Mouse (Mus musculus): Measurements from ENCODE around the gene Pinlyp. TPM values are rescaled to one million over a fixed set of nuclear protein-coding genes. Genes with fewer than 3 reads are reported as not detected.
"Not testable (repeated sequence)": the region's sequence is repeated elsewhere in the genome, so short reads cannot be mapped to it uniquely, and the experiment has no call there.

Gene Pinlyp
- total RNA-seq, 1 experiment from 2014 or later: not detected

DNA sequence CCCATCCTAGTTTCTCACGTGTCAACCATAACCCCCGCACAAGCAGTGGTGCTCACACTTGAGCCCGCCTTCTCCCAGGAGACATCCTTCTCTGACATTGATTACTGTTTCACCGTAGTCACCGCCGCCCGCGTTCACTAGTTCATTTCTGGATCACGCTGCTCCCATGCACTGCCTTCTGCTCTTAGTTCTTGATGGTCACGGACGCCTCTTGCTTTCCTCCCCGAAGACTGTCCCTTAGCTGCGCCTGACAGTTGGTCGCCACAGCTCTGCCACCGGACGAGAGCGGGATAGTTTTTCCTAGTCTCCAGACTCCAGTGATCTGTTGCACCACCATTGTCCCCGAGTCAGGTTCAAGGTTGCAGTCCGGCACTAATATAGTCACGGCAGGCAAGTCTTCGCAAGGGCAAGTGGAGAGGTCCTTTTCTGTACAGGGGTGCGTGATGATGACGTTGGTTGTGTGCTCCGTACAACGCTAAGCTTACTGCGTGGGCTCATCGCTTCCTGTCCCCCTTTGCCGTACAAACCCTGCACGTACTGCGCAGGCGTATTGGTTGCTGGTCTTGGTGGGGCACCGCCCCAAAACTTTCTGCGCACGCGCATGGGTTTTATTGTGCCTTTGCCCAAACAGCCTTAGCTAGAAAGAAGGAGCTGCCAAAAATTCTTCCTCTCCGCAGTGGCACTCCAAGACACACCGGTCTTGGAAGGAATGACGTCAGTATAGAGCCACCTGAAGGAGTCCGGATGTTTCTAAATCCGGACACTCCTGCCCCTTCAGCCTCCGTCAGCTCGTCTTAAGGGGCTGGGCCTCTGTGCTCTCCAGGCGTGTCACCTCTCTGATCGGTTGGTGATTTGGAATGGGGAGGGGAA, 15.6 kb downstream of the Pinlyp start, which contains the start of gene Irgq:
Gene Irgq (plus strand): TSS at position 628 of the 870 bp plus-strand sequence.
- peak; percentile 92 for ATAC-seq (ENCODE audit: extremely low read depth, insufficient number of reproducible peaks, low FRiP score, poor library complexity, severe bottlenecking)

DNA sequence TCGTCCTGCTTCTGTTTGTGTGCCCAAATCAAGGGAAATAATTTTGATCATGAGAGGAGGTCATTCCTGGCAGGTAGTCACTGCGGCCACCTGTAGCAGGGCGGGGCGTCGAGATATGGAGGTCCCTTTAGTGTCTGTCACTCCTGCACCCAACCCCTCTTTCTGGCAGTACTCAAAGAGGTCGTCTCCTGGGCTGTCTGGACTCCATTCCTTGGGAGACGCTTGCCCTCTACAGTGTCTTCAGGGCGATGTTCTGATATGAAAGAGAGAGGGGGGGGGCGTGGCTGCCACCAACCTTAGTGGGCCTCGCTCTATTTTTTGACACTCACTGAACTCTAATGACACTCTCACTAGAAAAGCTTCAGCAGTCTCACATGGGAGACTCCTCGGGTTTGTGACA, 16.3 kb downstream of the Pinlyp start:
- ATAC-seq (ENCODE audit: extremely low read depth, insufficient number of reproducible peaks, low FRiP score, poor library complexity, severe bottlenecking): no peak

DNA sequence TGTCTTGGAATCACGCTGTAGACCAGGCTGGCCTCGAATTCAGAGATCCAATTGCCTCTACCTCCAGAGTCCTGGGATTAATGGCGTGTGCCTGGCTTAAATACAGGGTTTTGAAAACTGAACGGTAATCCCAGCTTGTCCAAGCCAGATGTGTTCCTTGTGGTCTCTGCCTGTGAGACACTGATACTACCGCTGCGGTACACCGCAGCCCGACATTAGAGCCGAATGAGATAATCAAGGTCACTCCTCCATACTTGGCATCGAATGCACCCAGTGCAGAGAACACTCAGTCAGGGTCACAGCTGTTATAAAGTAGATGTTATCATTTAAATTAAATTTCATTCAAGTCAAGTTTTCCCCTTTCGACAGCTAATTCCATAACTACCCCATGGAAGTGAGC, 17.1 kb downstream of the Pinlyp start:
- no peak for ATAC-seq (ENCODE audit: extremely low read depth, insufficient number of reproducible peaks, low FRiP score, poor library complexity, severe bottlenecking)

DNA sequence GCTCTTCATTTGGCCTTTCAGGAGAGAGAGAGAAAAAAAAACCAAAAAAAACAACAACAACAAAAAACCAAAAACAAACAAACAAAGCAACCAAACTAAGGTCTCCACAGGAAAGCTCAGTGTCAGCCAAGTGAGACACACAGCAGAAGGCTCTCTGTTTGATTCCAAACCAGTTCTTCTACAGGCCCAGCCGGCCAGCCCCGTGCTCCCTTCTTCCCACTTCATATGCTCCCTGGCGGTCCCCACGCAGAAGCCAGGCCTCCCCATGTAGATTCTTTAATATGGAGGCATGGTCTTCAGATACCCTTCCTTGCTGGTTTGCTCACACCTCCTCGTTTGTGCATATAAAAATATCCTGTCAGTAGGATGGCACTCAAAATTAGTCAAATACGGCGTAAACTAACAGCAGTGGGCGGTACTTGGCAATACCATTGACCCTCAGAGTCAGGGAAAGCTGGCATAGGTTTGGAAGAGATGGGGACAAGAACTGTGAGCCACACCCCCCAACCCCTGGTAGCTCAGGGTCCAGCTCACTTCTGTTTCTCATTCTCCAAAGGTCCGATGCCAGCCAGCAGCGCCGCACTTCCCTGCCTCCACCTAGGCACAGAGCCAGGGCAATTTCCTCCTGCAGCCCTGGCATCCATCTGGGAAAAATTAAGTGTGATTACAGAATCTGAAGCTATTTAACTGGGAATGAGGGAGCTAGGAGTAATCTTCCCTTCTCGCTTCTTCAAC, 20.1 kb downstream of the Pinlyp start:
- ATAC-seq (ENCODE audit: extremely low read depth, insufficient number of reproducible peaks, low FRiP score, poor library complexity, severe bottlenecking): no peak

DNA sequence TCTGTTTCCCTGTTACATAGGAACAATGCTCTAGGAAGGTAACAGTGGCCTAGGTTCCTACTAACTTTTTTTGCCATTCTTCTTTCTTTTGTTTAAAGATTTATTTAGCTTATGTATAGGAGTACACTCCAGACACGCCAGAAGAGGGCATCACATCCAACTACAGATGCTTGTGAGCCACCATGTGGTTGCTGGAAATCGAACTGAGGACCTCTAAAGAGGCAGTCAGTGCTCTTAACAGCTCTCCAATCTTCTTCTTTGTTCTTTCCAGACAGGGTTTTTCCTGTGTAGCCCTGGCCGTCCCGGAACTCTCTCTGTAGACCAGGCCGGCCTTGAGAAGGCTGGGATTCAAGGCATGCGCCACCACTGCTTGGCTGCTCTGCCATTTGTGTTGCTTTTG, 20.9 kb downstream of the Pinlyp start:
- no peak for ATAC-seq (ENCODE audit: extremely low read depth, insufficient number of reproducible peaks, low FRiP score, poor library complexity, severe bottlenecking)

DNA sequence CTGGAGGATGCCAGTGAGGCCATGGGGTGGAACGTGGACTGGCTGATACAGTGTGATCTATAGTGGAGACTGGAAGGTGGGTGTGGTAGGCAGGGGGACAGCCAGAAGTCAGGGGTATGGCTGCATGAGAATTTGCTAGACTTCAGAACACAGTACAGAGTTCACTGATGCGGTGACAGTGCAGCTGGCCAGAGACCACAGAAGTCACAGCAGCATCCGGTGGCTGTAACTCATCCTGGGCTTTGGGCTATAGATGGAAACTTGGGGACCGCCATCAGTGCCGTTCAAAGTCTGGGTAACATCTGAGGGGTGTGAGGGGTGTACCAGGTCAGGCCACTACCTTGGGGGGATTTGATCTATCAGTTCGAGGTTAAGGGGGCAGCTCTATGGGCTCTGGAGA, 22.2 kb downstream of the Pinlyp start:
- no peak for ATAC-seq (ENCODE audit: extremely low read depth, insufficient number of reproducible peaks, low FRiP score, poor library complexity, severe bottlenecking)

DNA sequence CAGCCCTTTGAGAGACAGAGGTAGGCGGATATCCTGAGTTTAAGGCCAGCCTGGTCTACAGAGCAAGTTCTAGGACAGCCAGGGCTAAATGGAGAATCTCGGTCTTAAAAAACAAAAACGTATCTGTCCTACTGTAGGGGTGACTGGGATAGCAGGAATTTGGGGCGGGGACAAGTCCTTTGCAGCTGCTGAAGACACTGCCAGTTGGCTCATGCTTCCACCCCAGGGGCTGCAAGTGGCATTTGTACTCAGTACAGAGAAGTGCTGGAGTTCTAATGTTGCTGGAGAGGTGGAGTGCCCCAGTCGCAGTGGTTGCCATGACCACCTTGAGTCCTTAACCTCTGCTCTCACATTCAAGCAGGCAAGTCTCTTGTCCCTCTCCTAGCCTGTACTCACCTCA, 23.1 kb downstream of the Pinlyp start:
- no peak for ATAC-seq (ENCODE audit: extremely low read depth, insufficient number of reproducible peaks, low FRiP score, poor library complexity, severe bottlenecking)

DNA sequence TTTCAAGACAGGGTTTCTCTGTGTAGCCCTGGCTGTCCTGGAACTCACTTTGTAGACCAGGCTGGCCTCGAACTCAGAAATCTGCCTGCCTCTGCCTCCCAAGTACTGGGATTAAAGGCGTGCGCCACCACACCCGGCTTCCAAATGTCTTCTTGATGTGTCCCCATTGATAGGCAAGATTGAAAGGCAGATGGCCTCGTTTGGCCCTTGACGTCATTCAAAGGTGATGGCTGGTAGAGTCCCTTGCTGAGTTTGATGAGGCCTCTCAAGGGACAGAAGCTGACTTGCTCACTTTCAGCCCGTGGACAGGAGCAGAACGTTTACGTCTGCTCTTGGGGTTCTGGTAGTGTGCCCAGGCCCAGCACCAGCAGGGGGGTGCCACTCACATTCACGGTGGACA, 25.9 kb downstream of the Pinlyp start:
- ATAC-seq (ENCODE audit: extremely low read depth, insufficient number of reproducible peaks, low FRiP score, poor library complexity, severe bottlenecking): not testable (repeated sequence)

DNA sequence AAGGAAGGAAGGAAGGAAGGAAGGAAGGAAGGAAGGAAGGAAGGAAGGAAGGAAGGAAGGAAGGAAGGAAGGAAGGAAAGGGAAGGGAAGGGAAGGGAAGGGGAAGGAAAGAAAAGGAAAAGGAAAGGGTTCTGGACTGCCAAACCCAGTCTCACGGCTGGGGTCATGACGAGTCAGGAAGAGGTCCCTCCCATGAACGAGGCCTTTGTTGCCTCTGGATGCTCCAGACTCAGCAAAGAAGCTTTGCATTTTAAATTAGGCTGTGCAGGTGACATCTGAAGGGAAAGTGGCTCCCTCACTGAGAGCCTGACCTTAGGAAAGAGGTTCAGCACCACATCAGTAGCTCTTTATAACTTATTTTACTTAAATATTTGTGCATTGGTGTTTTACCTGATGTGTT, 26.8 kb downstream of the Pinlyp start:
- ATAC-seq (ENCODE audit: extremely low read depth, insufficient number of reproducible peaks, low FRiP score, poor library complexity, severe bottlenecking): no peak

DNA sequence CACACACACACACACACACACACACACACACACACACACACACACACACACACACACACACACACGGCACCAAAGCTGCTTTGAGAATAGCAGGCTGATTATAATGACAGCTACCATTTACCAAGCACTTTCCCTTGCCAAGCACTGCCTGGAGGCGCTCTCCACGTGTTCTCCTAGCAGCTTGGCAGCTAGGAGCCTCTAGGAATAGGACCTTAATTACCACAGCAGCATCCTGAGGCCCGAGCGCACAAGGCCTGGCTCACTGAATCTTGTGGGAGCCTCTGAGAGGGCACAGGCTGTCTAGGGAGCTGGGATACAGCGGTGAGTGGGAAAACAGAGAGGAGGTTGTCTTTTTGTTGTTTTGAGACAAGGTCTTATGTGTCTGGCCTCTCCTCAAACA, 28.3 kb downstream of the Pinlyp start:
- no peak for ATAC-seq (ENCODE audit: extremely low read depth, insufficient number of reproducible peaks, low FRiP score, poor library complexity, severe bottlenecking)

DNA sequence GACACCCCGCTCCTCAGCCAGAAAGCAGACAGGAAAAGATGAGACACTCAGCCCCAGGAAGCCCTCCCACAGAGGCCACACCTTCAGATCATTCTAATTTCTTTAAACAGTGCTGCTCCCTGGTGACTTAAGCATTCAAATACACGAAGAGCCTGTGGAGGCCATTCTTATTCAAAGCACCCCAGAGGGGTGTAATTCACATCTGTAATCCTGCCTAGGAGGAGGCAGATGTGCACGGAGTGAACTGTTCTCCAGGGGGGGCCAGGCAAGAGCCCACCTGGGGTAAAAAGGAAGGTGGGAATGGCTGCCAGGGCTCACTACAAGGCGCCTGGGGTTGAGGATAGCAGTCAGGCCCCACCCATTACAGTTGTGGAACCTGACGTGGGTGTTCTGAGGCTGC, 28.8 kb downstream of the Pinlyp start:
- no peak for ATAC-seq (ENCODE audit: extremely low read depth, insufficient number of reproducible peaks, low FRiP score, poor library complexity, severe bottlenecking)

DNA sequence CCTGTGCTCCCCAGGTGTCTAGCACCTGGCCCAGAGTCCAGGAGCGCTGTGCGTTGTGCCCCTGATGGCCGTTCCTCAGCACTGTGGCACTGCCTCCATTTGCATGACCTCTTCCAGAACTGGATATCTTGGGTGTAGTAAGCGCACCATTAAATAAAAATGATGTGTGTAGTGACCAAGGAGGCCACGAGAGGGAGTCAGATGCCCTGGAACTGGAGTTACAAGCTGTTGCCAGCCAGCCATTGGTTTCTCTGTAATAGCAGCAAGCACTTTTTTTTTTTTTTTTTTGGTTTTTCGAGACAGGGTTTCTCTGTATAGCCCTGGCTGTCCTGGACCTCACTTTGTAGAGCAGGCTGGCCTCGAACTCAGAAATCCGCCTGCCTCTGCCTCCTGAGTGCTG, 29.6 kb downstream of the Pinlyp start:
- not testable (repeated sequence) for ATAC-seq (ENCODE audit: extremely low read depth, insufficient number of reproducible peaks, low FRiP score, poor library complexity, severe bottlenecking)

DNA sequence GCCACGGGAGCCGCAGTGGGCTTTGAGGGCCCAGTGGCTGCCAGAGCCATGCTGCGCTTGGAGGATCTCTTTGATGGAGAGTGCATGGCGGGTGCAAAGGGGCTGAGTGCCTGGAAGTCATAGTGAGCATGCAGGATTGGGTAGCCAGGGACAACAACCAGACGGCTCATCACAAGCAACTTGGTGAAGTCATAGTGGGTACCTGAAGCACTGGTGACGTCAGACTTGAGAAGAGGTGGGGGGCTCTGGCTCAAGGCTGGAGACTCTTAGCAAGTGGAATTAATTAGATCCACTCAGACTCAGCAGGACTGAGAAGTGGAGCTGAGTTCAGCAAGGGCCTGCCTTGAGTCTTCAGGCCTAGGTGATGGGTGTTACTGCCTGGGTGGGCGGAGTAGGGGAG, 33.6 kb downstream of the Pinlyp start, which contains the start of gene AC161166.1:
Gene AC161166.1 (minus strand): TSS at position 101 of the 400 bp plus-strand sequence.
- no peak for ATAC-seq (ENCODE audit: extremely low read depth, insufficient number of reproducible peaks, low FRiP score, poor library complexity, severe bottlenecking)

DNA sequence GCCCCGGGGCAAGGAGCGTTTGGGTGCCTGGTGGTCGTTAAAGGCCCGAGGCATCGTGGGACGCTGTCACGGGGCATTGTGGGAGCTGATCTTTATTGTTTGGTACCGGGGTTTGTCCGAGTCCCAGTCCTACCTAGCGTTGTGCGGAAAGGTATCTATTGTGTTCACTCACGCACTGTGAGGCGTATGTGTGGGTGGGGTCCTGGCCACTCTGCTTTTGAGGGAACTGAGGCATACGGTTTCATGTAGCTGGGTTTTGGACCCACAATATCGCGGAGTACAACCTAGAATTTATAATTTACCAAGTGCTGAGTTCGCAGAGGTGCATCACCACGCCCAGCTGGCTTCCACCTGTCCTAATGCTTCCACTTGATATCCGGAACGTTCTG, 38.2 kb downstream of the Pinlyp start:
- ATAC-seq (ENCODE audit: extremely low read depth, insufficient number of reproducible peaks, low FRiP score, poor library complexity, severe bottlenecking): no peak

DNA sequence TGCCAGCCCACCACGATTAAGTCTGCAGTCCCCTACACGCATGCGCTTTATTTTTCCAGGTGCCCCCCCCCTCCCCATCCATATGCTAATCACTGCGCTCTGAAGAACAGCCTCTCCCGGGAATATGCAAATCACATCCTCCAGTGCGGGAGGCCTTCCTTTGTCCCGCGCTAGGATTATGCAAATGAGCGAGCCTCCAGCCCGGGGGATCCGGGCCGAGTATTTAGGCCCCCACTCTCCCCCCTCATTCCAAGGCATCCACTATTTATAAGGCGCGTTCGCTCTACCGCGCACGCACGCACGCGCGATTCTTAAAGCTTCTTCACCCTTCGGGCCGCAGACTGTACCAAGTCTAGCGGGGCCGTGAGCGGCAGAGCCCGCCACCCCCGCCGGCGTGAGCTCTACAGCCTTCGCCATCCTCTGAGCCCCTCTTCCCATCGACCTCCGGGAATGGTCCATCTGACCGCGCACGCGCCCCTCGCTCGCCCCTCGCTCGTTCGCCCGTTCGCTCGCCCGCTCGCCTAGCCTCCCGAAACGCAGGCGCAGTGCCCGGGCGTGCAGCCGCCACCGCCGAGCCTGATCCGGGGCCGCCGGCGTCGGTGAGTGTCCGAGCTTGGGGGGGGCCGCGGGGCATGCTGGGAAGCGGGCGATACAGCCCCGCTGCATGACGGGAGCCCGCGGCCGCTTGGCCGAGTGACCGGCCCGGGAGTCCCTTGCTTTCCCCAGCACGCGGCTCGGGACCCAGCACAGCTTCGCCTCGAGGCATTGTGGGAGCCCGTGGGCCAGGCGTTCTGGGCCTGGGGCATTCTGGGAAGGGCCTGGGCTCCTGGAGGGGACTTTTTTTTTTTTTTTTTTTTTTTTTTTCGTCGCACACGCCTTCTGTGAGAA, 38.8 kb downstream of the Pinlyp start, which contains the start of gene Zfp428:
Gene Zfp428 (plus strand): TSS at position 169 of the 888 bp plus-strand sequence.
- peak; percentile 44 for ATAC-seq (ENCODE audit: extremely low read depth, insufficient number of reproducible peaks, low FRiP score, poor library complexity, severe bottlenecking)

DNA sequence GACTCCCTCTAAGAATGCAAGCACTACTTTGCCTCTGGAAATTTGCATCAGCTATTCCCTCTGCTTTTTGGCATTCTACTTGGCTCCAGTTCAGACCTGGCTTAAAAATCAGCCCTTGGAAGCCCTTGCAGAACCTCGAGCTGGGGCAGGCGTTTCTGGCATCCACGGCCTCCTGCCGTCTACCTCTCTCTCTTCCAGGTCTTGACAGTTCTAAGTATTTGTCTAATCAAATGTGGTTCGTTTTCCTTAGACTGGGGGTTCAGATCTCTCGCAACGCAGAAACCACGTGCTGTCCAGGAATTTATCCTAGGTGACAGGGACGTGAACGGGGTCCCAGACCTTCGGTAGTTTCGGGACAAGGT, 39.5 kb downstream of the Pinlyp start:
- ATAC-seq (ENCODE audit: extremely low read depth, insufficient number of reproducible peaks, low FRiP score, poor library complexity, severe bottlenecking): no peak

DNA sequence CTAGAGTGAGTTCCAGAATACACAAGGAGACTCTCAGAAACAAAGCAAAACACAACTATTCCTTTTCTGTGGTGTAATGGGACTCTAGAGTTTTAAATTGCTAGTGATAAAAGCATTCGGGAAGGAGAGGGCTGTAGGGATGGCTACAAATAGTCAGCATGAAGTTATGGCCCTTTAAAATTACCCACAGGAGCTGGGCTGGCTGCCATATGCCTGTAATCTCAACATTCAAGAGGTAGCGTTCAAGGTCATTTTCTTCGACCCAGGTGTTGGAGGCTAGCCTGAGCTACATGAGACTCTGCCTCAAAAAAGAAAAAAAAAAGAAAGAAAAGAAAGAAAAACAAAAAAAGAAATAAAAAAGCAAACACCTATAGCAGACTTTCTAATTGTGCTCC, 39.9 kb downstream of the Pinlyp start:
- no peak for ATAC-seq (ENCODE audit: extremely low read depth, insufficient number of reproducible peaks, low FRiP score, poor library complexity, severe bottlenecking)

DNA sequence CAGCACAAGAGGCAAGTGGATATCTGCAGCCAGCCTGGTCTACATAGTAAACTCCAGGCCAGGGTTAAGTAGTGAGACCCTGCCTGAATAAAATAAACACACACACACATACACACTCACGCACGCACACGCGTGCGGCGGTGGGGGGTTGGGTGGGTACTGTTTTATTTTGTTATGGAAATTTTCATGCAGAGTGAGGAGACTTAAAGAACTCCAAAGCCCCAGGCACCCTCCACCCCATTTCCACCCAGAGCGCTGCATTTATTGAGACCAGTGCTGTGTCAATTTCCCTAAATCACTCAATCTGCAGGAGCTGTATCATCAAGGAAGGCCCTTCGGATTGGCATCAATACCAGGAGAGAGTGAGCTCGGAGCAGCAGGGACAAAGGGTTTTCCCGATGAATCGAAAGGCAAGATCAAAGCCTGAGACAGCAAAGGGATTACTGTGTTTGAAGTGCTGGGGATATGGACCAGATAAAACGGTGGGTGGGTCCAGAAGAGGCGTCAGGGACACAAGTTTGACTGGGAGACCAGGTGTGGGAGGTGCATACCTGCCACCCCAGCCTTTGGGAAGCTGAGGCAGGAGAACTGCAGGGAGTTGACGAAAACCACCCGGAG, 40.4 kb downstream of the Pinlyp start:
- no peak for ATAC-seq (ENCODE audit: extremely low read depth, insufficient number of reproducible peaks, low FRiP score, poor library complexity, severe bottlenecking)

DNA sequence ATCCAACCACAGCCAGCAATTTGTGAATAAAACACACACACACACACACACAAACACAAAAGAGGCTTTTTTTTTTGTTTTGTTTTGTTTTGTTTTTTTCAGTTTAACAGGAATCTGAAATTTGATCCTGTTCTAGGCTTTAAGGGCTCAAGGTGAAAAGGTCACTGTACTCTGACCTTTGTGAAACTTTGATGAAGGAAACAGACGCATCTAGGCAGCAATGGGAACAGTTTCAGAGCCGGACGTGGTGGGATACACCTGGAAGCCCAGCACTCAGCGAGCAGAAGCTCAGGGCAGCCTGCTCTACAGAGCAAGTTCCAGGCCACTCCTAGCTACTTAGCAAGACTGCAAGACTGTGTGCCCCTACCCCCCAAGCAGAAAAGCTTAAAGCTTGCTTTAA, 41.0 kb downstream of the Pinlyp start:
- no peak for ATAC-seq (ENCODE audit: extremely low read depth, insufficient number of reproducible peaks, low FRiP score, poor library complexity, severe bottlenecking)
